Mouse (Mus musculus) CH12F3 (cell line): ENCODE measurements at regions not wholly inside any gene's neighbourhood (a gene's known extent, or its start where the extent isn't known, plus 50 kb on each side); places are given as distances from the start of the nearest gene placed in this dataset.

Experiments
- in situ Hi-C: fragments of 300-500 bp; cut with MboI; formaldehyde crosslinking; loops from 2 replicates; pipeline ENCODE4 v1.14.3; 2020; ENCODE audit warnings: low sequenced_read_pairs

GRCm38 (mm10) chr12:15741219-15741618 lies 75.5 kb downstream of the Trib2 start:
- in situ Hi-C loops, result no loop called here

GRCm38 (mm10) chr12:15738989-15739388 lies 77.7 kb downstream of the Trib2 start:
- in situ Hi-C loops, result no loop called here

GRCm38 (mm10) chr12:15731261-15731660 lies 85.5 kb downstream of the Trib2 start:
- in situ Hi-C loops, result no loop called here

- in situ Hi-C loops, result no loop called here
Observed at GRCm38 (mm10) chr12:15729696-15730095, 87.0 kb downstream of the Trib2 start.

GRCm38 (mm10) chr12:15723529-15723928 lies 93.2 kb downstream of the Trib2 start:
- in situ Hi-C loops, result loop anchor here (25.0 kb wide), 1 partner anchor 186 kb away; no protein-coding TSS in a partner anchor

- in situ Hi-C loops, result loop anchor here (25.0 kb wide), 1 partner anchor 185 kb away; no protein-coding TSS in a partner anchor
Observed at GRCm38 (mm10) chr12:15722161-15722560, 94.6 kb downstream of the Trib2 start.

GRCm38 (mm10) chr12:15720171-15720570 lies 96.6 kb downstream of the Trib2 start:
- in situ Hi-C loops, result loop anchor here (25.0 kb wide), 1 partner anchor 183 kb away; no protein-coding TSS in a partner anchor

- in situ Hi-C loops, result loop anchor here (25.0 kb wide), 1 partner anchor 182 kb away; no protein-coding TSS in a partner anchor
Observed at GRCm38 (mm10) chr12:15718827-15719226, 97.9 kb downstream of the Trib2 start.

GRCm38 (mm10) chr12:15717989-15718388 lies 98.7 kb downstream of the Trib2 start:
- in situ Hi-C loops, result loop anchor here (25.0 kb wide), 1 partner anchor 181 kb away; no protein-coding TSS in a partner anchor

- in situ Hi-C loops, result loop anchor here (25.0 kb wide), 1 partner anchor 180 kb away; no protein-coding TSS in a partner anchor
Observed at GRCm38 (mm10) chr12:15717342-15717741, 99.4 kb downstream of the Trib2 start.

- in situ Hi-C loops, result loop anchor here (25.0 kb wide), 1 partner anchor 176 kb away; no protein-coding TSS in a partner anchor
Observed at GRCm38 (mm10) chr12:15713623-15714022, 103.1 kb downstream of the Trib2 start.

- in situ Hi-C loops, result loop anchor here (25.0 kb wide), 1 partner anchor 170 kb away; no protein-coding TSS in a partner anchor
Observed at GRCm38 (mm10) chr12:15707570-15708095, 109.1 kb downstream of the Trib2 start.

GRCm38 (mm10) chr12:15704412-15704811 lies 112.3 kb downstream of the Trib2 start:
- in situ Hi-C loops, result loop anchor here (25.0 kb wide), 1 partner anchor 167 kb away; no protein-coding TSS in a partner anchor

- in situ Hi-C loops, result loop anchor here (25.0 kb wide), 1 partner anchor 165 kb away; no protein-coding TSS in a partner anchor
Observed at GRCm38 (mm10) chr12:15702137-15702536, 114.6 kb downstream of the Trib2 start.

GRCm38 (mm10) chr12:15698829-15699228 lies 117.9 kb downstream of the Trib2 start:
- in situ Hi-C loops, result no loop called here

GRCm38 (mm10) chr12:15698042-15698771 lies 118.5 kb downstream of the Trib2 start:
- in situ Hi-C loops, result no loop called here

GRCm38 (mm10) chr12:15688342-15688741 lies 128.4 kb downstream of the Trib2 start:
- in situ Hi-C loops, result no loop called here

GRCm38 (mm10) chr12:15684311-15684710 lies 132.4 kb downstream of the Trib2 start:
- in situ Hi-C loops, result no loop called here

- in situ Hi-C loops, result no loop called here
Observed at GRCm38 (mm10) chr12:15681678-15682355, 134.9 kb downstream of the Trib2 start.

- in situ Hi-C loops, result no loop called here
Observed at GRCm38 (mm10) chr12:15676127-15676526, 140.6 kb downstream of the Trib2 start.

GRCm38 (mm10) chr12:15659755-15660154 lies 157.0 kb downstream of the Trib2 start:
- in situ Hi-C loops, result no loop called here
